Mouse (Mus musculus) C2C12 (cell line): ENCODE measurements at regions not wholly inside any gene's neighbourhood (a gene's known extent, or its start where the extent isn't known, plus 50 kb on each side); places are given as distances from the start of the nearest gene placed in this dataset.
A peak's percentile ranks its signal among the peaks of the same experiment; 100 is the strongest.

ENCODE experiments used
- H3K27me3 ChIP-seq: one replicate; pipeline ENCODE4 v1.6.1; 2011; ENCODE audit not compliant: control insufficient read depth, insufficient read depth, insufficient read length
- H3K36me3 ChIP-seq: one replicate; pipeline ENCODE4 v1.6.1; 2011; ENCODE audit not compliant: control insufficient read depth, insufficient read depth
- H3K4me3 ChIP-seq: one replicate; pipeline ENCODE4 v1.5.1; 2011; ENCODE audit warnings: mild to moderate bottlenecking, control low read depth; ENCODE audit not compliant: poor library complexity, insufficient read depth, severe bottlenecking
- H3K79me2 ChIP-seq: one replicate; pipeline ENCODE4 v1.6.1; 2011; ENCODE audit not compliant: control insufficient read depth, insufficient read depth
- H3K79me3 ChIP-seq: one replicate; pipeline ENCODE4 v1.6.1; 2011; ENCODE audit warnings: low read depth, control low read depth
- H3ac ChIP-seq: one replicate; pipeline ENCODE3; 2011; ENCODE audit warnings: low read depth; ENCODE audit not compliant: control insufficient read depth, insufficient read length
- CEBPB ChIP-seq: IDR thresholded peaks from one replicate; pipeline ENCODE4 v1.6.1; 2011; ENCODE audit warnings: low read depth, mild to moderate bottlenecking, control low read depth, moderate library complexity
- CTCF ChIP-seq: IDR thresholded peaks from one replicate; pipeline ENCODE4 v1.5.1; 2011; ENCODE audit not compliant: control insufficient read depth, insufficient read depth, insufficient read length
- FOSL1 ChIP-seq: IDR thresholded peaks from one replicate; pipeline ENCODE4 v1.8.0; 2011; ENCODE audit warnings: mild to moderate bottlenecking, low read length; ENCODE audit not compliant: poor library complexity, insufficient read depth, severe bottlenecking
- MAX ChIP-seq: IDR thresholded peaks from one replicate; pipeline ENCODE4 v1.6.1; 2011; ENCODE audit warnings: mild to moderate bottlenecking, control low read depth
- MYOD1 ChIP-seq: IDR thresholded peaks from one replicate; pipeline ENCODE4 v1.6.1; 2011; ENCODE audit warnings: low read depth; ENCODE audit not compliant: control insufficient read depth, insufficient read length
- MYOG ChIP-seq: IDR thresholded peaks from one replicate; pipeline ENCODE4 v1.6.1; 2011; ENCODE audit not compliant: control insufficient read depth, insufficient read length; ENCODE audit errors: extremely low read depth
- USF1 ChIP-seq: IDR thresholded peaks from one replicate; pipeline ENCODE4 v1.6.1; 2011; ENCODE audit warnings: low read depth, mild to moderate bottlenecking, control low read depth, moderate library complexity

DNA sequence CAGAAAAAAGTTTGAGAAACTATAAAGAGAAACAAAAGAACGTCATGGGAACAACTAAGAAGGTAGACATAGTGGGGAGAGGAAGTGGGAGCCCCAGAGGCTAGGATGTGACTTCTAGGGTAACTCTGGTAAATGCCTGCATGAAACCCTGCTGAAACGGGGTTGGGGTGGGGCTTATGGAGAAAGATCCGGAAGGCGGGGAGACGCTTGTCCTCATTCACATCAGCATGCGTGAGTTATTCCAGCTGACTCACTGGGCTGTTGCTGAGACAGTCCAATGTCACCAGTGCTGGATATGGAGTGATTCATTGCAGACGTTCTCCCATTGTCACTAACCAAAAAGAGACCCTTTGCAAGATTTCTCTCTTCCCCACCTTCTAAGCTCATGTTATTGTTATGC lies 198.2 kb downstream of the Mreg start:
- Histone ChIP-seq H3K36me3 (no peaks in the 10 kb centered on the region), H3K79me2 (no peaks in the 10 kb centered on the region), H3K4me3 (no peak overlapping the region), H3ac (no peak overlapping the region), H3K79me3 (no peaks in the 10 kb centered on the region), H3K27me3 (no peaks in the 10 kb centered on the region)
- TF ChIP-seq MAX (peak; percentile 61), MYOD1 (no peak), FOSL1 (peak; percentile 12)

DNA sequence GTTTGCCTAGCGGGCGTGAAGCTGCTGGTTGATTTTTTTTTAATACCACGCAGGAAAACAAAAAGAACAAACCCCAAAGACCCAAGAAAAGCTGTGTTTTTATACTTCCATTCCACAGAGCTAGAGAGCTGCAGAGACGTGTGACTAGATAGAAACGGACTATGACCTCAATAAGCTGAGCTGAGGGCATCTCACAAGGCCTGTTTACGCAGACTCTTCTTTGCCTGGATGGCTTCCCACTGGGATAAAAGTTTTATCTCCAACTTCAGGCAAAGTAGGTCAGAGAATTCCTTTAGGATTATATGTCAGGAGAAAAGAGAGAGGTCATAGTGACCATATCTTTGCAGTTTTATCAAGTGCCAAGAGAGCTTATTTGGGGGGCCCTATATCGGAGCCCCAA lies 199.4 kb downstream of the Mreg start:
- H3K4me3 ChIP-seq, result no peak overlapping the region
- no peaks in the 10 kb centered on the region for H3K27me3 ChIP-seq
- H3ac ChIP-seq, result no peak overlapping the region
- no peaks in the 10 kb centered on the region for H3K79me3 ChIP-seq
- no peaks in the 10 kb centered on the region for H3K36me3 ChIP-seq
- H3K79me2 ChIP-seq, result no peaks in the 10 kb centered on the region
- TF ChIP-seq MYOD1 (no peak), MAX (no peak), MYOG (no peak), CEBPB (no peak), CTCF (no peak), USF1 (no peak), FOSL1 (no peak)

- Histone ChIP-seq H3K27me3 (no peaks in the 10 kb centered on the region), H3K79me2 (no peaks in the 10 kb centered on the region), H3K4me3 (no peak overlapping the region), H3K36me3 (no peaks in the 10 kb centered on the region), H3K79me3 (no peaks in the 10 kb centered on the region), H3ac (no peak overlapping the region)
- TF ChIP-seq USF1 (no peak), CTCF (no peak), CEBPB (no peak), MYOG (no peak), MAX (no peak), FOSL1 (no peak), MYOD1 (no peak)
These were observed 202.7 kb downstream of the Mreg start for GRCm38 (mm10) chr1:72009270-72009928.

GRCm38 (mm10) chr1:72006696-72007291 lies 205.3 kb downstream of the Mreg start:
- TF ChIP-seq USF1, result no peak
- no peak for TF ChIP-seq CTCF
- TF ChIP-seq MYOD1, result no peak
- no peak for TF ChIP-seq FOSL1
- TF ChIP-seq MYOG, result no peak
- TF ChIP-seq MAX, result no peak
- no peak for TF ChIP-seq CEBPB
- Histone ChIP-seq H3K4me3 (no peak overlapping the region), H3K79me2 (no peaks in the 10 kb centered on the region), H3K27me3 (no peaks in the 10 kb centered on the region), H3ac (no peak overlapping the region), H3K79me3 (no peaks in the 10 kb centered on the region), H3K36me3 (no peaks in the 10 kb centered on the region)

GRCm38 (mm10) chr1:72005956-72006355 lies 206.2 kb downstream of the Mreg start:
- Histone ChIP-seq H3K79me3 (no peaks in the 10 kb centered on the region), H3K27me3 (no peaks in the 10 kb centered on the region), H3K79me2 (no peaks in the 10 kb centered on the region), H3ac (no peak overlapping the region), H3K4me3 (no peak overlapping the region), H3K36me3 (no peaks in the 10 kb centered on the region)
- TF ChIP-seq CEBPB (no peak), MAX (no peak), MYOG (no peak), MYOD1 (no peak), FOSL1 (no peak)

- H3K79me3 ChIP-seq, result no peaks in the 10 kb centered on the region
- no peaks in the 10 kb centered on the region for H3K79me2 ChIP-seq
- H3K36me3 ChIP-seq, result no peaks in the 10 kb centered on the region
- no peak overlapping the region for H3K4me3 ChIP-seq
- H3K27me3 ChIP-seq, result no peaks in the 10 kb centered on the region
- no peak overlapping the region for H3ac ChIP-seq
- TF ChIP-seq MYOG (no peak), USF1 (no peak), CTCF (no peak), CEBPB (no peak), MAX (no peak), FOSL1 (no peak), MYOD1 (no peak)
These were observed 206.6 kb downstream of the Mreg start for GRCm38 (mm10) chr1:72005550-72005949.
